Mouse (Mus musculus) spleen, postnatal 14 days (tissue): ENCODE data around the gene Nop9.

Experiments used
- DNase-seq, 2 experiments: peaks; one replicate each; pipeline ENCODE4 v3.0.0; 2021 to 2022; ENCODE audit warnings: low spot score in 2 of 2

Nop9 gene

DNA sequence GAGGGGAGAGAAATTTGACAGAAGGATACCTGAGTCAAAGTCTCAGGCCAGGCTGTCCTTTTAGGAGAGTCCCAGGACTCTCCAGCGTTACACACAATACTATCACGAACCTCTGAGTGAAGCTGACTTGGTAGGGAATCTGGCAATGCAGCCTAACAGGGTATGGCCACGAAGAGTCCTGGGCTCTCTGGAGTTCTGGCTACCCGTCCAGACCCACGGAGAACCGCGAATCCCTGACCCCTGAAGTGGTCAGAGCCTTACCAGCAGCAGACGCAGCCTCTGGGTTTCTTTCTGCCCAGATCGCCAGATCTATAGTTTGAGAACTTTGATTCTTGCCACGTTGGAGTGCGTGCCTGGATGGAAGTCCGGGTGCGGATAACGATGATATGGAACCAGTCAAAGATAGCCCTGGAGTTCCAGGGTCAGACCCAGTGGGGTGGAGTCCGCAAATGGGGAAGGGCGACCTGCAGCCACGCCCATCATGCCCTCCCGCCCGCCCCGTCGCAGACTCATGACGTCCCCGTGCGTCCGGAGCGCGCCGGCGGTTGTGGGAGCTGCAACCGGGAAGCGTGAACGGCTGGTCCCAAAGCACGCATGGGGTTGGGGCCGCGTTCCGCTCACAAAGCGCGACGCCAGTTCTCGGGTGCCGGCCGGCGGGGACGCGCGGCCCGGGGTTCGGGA is at the start of gene Nop9, which contains the start of gene Dhrs1:
Gene Nop9 (plus strand): TSS at position 514 of the 681 bp plus-strand sequence.
Gene Dhrs1 (minus strand): TSS at position 511 of the 681 bp plus-strand sequence.
- DNase-seq = peak; percentile 71 to 81

DNA sequence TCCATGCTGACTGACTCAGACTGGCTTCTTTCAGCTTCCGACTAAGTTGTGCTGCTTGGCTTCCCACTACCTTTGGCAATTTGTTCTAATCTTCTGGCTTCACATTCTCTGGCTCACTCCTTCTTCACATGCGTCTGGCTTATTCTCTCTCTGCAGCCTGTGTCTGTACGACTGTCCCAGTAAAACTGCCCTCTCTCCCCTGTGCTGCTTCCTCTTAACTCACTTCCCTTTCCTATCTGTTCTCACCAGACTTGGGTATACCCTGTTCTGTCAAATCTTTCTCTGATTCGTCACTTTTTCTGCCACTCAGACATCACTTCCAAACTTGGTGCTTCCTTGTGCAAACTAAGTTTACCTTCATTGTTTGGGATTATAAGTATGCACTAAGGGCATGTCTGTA is 48.3 kb upstream of the Nop9 start:
- no peak for DNase-seq

DNA sequence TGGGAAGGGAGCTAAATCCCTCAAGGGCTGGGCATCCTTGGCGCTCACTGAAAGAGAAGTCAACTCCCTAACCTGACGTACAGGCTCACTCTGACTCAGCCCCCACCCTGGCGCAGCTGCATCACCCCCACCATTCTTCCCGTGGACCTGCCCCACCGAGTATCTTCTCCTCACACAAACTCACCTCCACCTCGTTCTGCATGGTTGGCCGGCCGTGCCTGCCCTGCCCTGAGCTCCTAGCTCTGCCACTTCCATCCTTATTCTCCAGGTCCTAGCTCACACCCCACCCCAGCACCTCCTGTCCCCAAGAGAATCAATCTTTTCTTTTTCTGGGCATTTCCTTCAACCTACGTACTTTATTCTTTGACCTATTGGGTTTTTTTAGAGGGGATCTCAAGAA is 44.4 kb upstream of the Nop9 start:
- no peak for DNase-seq

DNA sequence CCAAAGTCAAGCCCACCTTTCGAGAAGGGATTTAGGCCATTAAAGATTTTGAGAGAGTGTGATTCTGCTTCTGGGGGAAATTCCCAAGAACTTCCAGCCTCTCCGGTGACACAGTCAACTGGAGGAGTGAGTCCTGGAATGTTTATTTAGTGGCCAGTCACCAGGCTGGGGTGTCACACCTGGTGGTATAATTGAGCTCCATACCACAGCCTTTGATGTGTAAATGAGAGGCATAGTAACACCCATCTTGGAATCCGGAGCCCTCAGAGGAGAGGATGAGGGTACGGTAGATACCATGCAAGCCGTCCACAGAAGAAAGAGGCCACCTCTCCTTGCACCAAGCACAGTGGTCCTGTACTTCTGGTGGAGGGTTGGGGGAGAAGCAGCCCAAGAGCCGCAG is 42.7 kb upstream of the Nop9 start:
- DNase-seq = no peak

DNA sequence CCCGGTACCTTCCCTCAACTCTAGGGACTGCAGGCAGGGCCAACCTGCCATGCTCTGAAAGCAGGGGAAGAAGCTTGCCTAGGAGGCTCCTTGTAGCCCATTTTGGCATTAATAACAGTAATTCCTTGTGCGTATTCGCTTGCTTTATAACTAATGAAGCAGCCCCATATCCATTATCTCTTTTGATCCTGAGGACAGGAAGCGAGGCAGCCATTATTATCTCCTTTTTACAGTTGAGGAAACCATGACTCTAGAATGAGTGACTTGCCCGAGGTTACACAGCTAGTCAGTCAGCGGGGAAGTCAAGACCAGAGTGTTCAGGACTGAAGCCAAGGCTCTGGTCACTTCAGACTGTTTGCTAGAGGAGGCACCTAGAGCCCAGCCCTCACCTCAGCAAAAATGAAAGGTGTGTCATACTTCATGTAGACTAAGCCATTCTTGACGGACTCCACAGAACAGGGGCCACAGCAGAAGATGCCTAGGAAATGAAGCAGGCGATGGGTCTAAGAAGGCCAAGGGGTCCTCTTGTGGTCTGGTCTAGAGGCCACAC is 39.4 kb upstream of the Nop9 start:
- DNase-seq = no peak

DNA sequence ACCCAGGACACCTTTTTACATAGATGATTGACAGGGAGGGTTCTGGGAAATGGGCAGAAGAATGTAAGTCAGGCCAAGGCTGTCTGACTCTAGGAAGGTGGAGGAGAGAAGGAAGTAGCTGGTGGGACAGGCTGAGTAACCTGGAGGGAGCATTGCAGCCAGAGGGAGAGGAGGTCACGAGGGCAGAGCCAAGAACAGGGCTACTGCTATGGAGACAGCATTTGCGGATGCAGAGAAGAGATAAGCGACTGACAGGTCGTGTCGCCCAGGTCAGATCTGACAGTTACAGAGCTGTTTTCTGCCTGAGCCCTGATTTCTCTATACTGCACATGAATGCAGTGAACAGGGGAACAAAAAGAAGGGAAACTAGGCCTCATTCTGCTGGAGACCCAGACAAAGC is 38.1 kb upstream of the Nop9 start:
- DNase-seq = no peak

DNA sequence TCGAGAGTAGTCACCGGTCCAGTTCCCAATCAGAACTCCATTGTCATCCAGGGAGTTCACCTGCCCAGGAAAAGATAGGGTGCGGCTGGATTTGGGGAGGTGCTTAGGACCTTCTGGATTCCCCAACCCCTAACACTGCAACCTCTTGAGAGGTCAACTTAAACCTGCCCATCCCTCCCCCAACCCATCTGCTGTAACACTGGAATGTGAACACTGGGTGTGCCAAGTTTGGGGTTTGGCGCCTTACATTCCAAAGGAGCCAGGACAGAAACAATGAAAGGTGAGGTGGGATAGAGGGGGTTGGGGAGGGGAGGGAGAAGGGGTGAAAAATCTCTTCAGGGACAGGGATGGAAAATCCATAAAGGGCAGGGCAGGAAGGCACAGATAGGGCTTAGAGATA is 36.0 kb upstream of the Nop9 start:
- DNase-seq = no peak

DNA sequence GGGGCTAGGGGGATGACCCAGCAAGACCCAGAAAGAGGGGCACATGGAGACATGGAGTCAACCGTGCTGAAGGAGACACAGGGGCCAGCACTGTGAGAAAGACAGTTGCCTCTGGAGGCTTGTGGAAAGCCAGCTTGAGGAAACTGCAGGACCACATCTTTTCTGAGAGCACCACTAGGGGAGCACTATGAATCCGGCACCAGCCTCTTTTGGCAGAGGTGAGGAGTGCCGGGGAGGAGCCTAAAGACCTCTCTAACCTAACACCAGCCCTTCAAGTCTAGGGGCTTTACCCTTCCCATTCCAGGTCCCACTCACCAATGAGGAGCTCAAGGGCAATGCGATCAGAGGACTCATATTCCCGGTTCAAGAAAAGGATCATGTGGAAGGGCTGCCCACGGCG is 33.7 kb upstream of the Nop9 start:
- DNase-seq = no peak

DNA sequence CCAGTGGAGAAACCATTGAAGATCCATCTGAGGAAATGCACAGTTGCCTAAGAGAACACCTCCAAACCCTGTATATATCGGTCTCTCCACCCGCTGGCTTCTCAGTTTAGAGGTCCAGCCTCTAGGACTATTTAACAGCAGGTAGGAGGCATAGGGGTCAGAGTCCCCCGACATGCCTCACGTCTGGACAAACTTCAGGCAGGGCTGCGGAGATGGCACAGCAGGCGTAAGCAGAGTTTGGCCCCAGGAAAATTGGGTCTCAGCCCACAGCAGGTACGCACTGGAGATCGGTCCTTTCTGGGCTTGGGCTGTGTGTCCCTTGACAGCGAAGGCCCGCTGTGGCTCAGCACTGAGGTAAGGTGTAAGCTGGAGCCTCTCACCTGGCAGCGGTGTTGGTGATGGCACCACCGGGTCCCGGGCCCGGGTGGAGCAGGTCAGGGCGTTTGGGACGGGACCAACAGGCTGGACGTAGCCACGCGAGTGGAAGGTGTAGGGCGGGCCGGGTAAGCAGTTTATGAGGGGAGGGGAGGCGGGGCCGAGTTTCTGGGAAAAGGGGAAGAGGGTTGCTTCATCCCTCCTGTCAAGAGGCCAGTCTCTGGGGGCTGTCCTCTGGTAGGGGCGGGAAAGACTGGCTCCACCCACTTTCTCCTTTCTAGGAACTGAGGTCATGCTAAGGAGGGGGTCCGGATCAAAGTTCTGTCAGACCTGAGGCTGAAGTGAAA is 32.3 kb upstream of the Nop9 start:
- no peak for DNase-seq

DNA sequence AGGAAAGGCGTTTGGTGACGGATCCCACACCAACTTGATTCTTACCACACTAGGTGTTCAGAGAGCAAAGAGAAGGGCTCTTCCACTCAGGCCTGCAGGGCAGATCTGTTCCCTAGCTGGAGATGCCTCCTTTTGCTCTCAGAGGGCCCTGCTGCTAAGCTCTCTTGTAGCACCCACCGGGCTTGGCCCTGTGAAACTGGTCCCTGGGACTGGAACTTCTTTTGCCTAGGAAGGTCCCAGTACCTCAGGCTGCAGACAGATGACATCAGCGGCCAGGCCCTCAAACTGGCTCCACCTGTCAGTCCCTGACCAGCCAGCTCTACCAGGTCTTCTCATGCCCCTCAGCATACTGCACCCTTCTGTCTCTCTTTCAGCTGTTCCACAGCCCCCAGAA is 31.8 kb upstream of the Nop9 start, which contains the start of gene Tgm1:
Gene Tgm1 (minus strand): TSS at position 198 of the 394 bp plus-strand sequence.
- no peak for DNase-seq

DNA sequence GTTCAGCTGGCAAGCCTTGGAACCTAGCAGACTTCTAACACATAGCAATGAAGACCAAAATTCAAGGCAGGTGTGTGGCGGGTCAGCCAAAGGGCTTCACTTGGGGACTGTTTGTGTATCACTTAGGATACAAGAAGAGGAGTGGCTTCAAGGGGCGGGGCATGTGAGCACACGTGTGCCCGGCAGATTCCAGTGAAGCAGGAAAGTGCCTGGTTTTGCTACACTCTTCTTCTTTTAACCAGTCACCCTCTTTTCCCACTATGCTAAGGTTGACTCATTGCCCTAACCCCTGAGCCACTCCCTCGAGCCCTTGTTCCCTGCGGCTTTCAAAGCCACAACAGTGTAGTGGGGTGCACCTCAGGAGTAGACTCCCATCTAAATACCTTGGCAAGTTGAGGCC is 30.6 kb upstream of the Nop9 start:
- DNase-seq = no peak

DNA sequence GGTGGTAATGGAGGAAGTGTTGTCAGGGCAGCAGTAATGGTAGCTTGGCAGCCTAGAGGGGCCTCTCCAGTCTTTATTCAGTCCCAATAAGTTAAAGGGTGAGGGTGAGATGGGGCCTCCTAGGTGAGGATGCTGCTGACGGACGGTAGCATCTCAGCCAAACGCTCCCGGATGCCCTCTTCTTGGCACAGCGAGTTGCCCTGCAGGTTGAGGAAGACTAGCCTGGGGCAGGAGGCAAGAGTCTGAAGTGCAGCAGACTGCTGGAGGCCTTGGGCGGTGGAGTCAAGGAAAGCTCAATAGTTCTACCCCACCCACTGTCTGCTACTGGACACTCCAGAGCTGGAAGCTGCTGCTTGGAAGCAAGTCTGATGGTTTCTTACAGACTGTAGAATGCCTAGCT is 29.2 kb upstream of the Nop9 start:
- no peak for DNase-seq

DNA sequence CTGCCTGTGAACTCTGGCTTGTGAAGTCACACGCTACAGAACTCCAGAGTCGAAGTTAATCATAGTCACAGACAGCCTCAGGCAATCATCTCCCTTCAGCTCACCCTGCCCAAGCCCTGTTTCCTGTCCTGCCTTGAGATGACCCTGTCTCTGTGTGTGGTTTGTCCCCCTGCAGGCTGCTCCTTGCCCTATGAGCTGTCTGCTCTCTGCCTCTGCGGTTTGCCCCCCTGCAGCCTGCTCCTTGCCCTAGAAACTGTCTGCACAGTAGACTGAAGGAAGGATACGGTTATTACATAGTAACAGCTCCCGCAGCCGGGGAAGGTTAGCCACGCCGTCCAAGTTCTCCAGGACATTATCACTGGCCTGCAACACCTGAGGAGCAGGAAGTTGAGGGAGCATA is 28.6 kb upstream of the Nop9 start:
- no peak for DNase-seq

DNA sequence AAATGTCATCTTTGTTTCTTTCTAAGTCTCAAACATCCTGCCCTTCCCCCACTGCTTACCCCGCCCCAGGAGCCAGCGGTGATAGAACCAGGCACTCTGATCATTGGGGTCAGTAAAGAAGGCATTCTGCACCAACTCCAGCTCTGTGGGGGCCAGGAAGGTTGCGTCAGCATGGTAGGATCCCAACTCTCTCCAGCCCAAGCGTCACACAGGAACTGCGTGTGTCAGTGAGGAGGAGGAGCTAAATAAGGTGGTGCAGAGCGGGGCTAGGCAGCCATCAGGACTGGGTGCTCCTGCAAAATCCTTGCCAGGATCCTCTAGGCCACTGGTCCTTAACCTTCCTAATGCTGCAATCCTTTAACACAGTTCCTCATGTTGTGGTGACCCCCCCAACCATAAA is 25.8 kb upstream of the Nop9 start:
- DNase-seq = no peak

DNA sequence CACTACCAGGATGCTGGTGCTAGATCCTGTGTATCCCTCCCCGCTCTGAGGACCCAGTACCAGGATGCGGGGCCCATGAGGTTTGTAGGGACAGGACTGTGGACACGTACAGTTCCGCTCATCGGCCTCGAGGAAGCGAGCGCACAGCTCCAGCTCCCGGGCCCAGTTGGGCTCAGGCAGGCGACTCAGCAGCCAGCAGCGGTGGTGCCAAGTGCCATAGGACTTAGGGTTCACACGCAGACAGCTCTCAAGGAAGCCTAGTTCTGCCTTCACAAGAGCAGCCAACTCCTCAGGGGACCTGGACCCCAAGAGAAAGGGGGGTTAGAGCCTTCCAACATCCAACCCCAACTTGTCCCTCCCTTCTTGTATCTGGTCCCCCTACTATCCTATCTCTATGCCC is 24.8 kb upstream of the Nop9 start:
- no peak for DNase-seq

DNA sequence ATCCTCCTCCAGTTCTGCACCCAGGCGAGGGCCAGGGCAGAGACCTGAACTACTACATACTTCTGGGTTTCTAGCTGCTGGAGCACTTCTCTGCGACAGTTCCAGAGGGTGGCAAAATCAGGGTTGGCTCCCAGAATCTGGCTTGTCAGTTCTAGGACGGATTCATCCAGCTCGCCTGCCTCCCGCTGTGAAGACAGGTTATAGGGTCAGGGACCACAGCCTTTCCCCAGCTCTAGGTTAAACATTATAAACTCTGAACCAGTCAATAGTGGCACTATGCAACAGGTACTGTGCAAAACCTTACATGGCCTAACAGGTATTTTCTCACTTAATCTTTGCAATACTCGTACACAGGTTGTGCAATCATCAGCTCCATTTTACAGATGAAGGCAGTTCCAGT is 24.4 kb upstream of the Nop9 start:
- DNase-seq = no peak

DNA sequence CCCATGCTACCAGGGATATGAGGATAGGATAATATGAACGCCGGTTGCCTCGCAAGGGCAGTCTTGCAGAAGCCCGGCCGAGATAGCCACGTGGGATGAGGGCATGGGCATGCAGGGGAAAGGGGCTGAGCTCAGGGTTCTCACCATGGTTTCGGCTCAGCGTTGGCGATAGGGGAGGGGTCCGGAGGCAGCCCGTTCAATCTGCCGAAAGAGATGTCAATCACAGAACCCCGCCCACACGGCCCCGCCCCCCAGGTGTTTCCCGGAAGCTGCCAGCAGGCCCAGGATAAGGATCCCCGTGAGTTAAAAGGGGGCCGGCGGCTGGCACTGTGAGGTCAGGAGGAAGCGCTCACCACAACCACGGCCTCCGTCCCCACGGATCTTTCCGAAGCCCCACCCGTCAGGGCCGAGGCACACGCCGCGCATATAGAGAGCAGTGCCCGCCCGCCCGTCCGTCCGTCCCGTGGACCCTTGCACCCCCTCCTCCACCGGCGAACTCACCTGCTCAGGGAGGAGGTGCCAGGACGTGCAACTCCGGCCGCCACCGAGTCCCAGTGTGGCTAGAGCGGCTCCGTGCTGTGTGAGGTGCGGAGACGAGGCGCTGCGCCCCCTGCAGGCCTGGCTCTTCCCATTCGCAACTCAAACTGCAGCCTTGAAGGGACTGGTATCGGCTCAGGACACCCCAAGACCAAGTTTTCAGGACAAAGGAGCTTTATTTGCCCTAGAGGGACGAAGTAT is 23.6 kb upstream of the Nop9 start, which contains the start of gene Rabggta:
Gene Rabggta (minus strand): TSS at position 564 of the 738 bp plus-strand sequence.
- DNase-seq = peak; percentile 85 to 90

DNA sequence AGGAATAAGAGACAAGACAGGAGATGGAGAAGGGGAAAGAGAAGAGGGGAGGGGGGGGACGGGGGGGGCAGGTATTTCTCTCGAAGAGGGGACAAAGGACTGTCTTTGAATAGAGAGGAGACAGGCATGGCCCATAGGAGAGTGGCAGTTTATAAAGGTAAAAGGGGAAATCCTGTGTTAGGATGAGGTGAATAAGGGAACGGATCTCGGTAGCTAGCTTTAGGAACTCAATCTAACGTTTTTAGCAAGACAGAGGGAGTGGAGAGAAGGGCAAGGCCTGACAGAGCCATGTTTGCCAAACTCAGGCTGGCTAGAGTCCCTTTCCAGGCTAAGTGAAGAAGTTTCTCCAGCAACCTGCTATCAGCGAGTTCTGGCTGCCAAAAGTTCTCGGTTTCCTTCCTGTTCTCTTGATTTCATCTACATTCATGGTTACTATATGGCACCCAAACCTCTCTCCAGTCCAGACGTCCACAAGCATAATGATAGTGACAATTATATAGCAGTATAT is 23.0 kb upstream of the Nop9 start:
- no peak for DNase-seq

DNA sequence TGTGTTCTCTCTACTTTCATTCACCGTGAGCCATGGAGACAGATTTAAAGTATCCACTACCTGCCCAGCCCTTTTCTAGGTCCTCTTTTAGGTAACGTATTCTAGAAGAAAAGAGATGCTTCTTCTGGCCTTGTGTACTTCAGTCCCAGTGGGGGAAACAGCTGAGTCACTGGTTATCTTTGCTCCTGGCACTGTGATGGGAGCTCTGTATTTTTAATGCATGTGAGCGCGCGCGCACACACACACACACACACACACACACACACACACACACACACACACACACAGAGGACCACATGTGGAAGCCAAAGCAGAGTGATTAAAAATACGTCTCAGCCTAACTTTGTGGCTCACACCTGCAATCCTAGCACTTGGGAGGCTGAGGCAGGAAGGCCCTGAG is 22.1 kb upstream of the Nop9 start:
- no peak for DNase-seq

DNA sequence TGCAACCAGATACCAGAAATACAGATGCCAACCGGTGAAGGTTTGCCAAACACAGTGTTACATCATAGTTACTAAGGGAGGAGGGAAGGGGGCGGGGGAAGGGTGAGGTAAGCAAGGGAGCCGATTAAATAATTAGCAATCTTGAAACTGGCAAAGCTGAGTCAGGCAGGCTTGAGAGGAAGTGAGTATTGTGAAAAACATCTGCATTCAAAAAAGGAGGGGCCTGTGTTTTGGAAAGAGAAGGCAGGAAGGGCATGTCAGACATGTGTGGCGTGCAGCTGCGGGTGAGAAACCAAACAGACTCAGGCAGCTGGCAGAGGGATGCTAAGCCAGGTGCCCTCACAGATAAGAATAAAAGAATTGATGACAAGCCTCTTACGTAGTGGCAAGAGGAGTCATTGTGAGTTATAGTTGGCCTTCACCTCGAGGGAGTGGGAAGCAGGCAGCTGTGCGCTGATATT is 21.1 kb upstream of the Nop9 start:
- DNase-seq = no peak

DNA sequence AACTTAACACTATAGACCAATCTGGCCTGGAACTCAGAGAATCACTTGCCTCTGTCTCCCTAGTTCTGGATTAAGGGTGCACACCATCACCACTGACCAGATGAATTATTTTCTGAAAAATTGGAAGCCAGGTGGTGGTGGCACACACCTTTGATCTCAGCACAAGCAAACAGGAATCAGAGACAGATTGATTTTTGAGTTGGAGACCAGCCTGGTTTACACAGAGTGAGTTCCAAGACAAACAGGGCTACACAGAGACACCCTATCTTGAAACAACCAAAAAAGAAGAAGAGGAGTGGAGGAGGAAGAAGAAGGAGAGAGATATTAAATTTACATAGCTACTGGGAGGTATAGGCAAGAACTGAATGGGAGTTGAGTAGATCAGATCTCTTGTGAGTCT is 19.2 kb upstream of the Nop9 start:
- no peak for DNase-seq
